Mouse (Mus musculus) G1E-ER4 (cell line): ENCODE data around the gene Coro1c. TPM values are rescaled to one million over a fixed set of nuclear protein-coding genes. Genes with fewer than 3 reads are reported as not detected.

Source experiments
- GATA1 ChIP-seq: IDR thresholded peaks from one replicate; pipeline ENCODE4 v1.8.0; 2012; ENCODE audit warnings: low read length, inconsistent platforms
- polyA plus RNA-seq: library from polyadenylated mRNA; stranded (reverse); fragments of >175 nt; gene quantifications from 2 replicates; pipeline ENCODE4 v1.2.3, GENCODE M21; 2012

Coro1c gene
- 72.9 and 83.3 TPM in 2 replicates for polyA plus RNA-seq

DNA sequence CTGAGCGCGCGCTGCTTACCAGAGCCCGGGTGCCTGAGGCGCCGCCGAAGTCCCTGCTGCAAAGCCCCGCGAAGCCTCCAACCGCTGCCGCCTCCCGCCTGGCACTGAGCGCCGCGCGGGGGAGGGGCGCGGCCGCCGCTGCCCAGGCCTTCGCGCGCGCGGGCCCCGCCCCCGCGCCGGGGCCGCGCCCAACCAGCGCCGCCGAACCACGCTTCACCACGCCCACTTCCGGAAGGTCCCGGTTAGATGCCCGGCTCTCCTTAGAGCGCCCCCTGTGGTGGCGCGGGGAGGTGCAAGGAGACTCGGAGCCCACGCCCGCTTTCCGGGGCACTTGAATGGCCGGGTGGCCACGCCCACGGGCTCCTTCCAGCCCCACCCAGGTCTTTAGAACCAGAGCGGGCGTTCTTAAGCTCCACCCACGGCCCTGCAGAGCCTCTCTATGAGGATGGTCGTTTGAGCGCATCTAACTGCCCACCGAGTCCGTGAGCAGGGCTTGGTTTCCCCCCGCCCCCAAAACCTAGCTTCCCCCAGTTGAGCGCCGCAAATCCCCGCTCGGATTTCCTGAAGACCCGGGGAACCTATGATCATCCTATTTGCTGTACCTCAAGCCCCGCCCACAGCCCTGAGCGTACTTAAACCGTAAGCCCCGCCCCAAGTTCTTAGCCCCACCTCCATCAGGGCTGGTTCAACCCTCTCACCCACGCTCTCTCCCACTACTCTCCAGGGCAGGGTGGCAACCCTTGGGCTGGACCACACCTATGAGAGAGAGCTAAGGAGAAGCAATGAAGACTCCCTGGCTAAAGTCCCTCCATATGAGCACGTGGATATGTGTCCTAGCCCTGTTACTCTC is at the start of gene Coro1c:
Gene Coro1c (minus strand): TSS at position 167 of the 850 bp plus-strand sequence.
- no peak for TF ChIP-seq GATA1

DNA sequence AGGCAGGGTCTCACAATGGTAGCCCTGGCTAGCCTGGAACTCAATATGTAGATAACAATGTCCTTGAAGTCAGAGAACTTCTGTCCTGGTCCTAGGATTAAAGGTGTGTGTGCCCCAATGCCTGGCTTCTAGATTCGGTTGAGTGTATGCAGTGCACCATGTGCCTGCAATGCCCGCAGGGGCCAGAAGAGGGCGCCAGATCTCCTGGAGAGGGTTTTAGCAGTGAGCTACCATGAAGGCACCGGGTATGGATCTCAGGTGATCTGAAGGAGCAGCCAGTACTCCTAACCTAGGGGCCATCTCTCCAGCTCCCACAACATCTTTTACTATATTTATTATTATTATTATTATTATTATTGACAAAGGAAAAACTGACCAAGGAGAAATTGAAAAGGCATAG is 48.0 kb upstream of the Coro1c start:
- TF ChIP-seq GATA1, result no peak

DNA sequence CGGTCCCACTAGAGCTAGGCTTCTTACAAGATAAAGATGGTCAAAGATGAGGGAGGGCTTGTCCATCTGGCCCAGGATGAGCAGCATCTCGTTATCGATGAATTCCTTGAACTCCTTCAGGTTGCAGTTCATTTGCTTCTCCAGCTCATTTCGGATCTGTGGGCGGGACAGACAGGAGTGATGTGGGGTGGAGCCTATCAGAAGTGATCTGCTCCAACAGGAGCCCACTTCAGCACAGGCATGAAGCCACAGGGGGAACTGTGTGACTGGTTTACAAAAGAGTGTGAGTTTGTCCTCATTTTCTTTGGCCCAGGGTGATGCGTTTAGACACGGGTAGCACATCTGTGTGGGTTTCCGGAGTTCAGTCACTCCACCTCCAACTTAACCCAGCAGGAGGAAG is 47.1 kb upstream of the Coro1c start:
- no peak for TF ChIP-seq GATA1

DNA sequence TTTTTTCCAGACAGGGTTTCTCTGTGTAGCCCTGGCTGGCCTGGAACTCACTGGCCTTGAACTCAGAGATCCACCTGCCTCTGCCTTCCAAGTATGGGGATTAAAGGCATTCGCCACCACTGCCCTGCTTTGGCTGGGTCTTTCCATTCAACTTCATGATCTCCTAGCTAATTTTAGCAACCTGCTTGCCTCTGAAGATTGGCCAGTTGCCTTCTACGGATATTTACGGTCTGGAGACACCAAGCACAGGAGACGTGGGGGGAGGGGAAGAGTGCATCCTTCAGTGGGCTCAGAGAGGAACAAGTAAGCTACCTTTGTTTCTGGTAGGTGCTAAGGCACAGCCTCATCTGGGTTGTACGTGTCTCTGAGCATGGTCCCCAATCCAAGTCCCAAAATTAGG is 46.7 kb upstream of the Coro1c start:
- no peak for TF ChIP-seq GATA1

DNA sequence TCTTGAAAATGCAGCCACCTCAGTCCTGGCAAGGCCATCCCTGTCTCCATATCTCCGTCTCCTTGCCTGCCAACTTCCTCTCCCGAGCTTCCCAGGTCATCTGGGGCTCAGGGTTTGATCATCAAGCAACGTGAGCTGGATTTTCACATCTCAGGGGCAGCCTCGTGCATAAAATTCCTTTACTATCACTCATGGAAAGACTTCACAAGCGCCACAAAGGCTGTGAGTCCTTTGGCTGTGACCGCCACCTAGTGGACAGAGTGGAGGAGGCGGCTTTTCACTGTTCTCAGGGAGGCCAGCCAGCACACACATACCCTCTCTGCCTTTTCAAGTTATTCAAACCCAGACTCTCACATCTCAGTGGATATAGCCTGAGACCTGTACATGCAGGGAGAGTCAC is 45.9 kb upstream of the Coro1c start:
- no peak for TF ChIP-seq GATA1

DNA sequence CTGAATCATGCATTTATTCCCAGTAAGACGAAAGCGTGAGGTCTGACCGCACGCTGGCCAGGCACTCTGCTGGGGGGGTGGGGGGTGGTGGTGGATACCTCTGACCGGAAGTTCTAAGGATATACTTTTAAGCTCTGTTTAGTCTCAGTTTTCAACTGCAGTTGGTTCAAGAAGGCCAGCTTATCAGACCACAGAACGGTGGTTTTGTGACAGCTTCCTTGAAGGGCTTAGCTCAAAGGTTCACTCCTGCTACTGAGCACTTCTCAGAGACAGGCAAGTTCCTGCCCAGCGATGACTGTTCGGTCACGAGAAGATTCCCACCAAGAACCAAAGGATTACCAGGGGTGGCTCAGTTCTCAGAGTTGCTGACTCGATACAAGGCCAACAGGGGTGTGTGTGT is 44.0 kb upstream of the Coro1c start:
- no peak for TF ChIP-seq GATA1

DNA sequence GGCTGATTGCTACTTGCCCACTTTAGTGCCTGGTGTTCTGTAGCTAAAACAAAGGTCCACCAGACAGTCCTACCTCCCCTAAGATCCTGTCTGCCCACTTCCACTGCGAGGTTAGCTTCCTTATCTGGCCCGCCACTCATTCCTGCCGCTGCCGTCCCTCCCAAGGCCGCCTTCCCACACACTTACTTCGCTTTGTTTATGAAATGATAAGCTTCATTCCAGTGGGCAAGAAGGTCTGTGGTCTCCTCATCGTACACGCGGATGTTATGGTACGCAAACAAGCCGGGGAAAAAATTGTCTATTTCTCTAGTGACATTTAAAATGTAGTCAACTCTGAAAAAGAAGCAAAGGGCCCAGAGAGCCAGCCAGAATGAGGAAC is 43.1 kb upstream of the Coro1c start:
- TF ChIP-seq GATA1, result peak; percentile 21

DNA sequence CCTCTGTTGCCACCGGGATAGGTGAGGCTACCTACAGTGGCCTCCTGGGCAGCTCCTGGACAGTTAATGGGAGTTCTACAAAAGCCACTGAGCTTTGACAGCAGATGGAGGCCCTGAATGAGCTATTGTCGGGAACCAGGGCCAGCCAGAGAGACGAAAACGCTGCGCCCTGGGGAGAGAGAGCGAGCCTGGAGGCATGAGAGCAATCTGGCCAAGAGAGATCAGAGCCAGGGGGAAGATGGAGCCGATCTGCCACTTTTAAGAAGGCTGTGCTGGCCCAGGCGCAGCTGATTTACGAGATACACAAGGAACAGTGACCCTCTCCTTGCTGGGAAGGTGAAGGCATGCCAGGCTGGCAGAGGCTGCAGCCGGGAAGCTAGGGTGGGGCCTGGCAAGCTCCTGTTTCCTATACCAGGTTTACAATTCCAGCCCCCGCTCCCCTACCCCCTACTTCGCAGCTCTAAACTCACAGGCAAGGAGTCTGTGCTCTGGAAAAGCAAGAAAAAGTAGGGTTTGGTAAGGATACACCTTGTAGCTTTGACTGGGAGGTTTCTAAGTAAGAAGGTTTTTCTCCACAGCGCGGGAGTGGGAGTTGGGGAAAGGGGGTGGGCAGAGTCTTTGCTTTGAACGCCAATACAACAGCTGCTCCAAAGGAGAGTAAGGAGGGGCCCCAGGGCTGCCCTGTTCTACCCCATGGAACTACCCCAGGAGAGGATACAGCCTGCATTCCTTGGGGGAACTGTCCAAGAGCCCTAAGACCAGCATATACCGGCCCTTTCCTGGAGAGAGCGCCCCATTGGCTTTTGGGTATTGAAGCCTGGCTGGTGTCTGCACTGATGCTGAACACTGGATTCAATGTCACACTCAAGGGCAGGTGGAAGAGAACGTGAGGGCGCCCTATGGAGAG is 42.5 kb upstream of the Coro1c start:
- no peak for TF ChIP-seq GATA1

DNA sequence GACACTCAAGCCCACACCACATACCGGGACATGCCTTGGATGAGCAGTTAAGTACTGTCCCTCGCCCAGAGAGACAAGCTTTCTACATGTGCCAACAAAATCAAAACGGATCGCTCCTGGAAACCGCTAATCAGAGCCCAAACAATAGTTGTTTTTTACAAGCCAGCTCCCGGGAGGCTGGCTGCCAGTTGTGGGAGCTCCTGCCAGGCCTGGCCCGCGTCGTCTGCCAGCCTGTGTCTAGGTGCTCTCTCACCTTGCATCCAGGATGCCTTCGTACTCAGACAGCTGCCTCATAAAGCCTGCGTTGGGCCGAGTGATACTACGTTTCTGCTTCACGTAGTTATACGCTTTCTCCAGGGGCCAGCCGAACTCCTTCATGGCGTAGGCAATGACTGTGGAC is 41.6 kb upstream of the Coro1c start:
- no peak for TF ChIP-seq GATA1

DNA sequence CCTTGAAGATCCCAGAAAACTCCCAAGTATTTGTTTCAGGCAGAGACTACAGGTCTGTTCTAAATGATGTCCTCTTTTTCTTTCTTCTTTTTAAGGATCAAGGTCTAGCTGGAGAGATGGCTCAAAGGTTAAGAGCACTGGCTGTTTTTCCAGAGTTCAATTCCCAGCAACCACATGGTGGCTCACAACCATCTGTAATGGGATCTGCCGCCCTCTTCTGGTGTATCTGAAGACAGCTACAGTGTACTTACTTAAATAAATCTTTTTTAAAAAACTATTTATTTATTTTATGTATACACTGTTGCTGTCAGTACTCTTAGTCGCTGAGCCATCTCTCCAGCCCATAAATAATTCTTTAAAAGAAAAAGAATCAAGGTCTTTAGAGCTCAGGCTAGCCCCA is 38.7 kb upstream of the Coro1c start:
- TF ChIP-seq GATA1, result no peak

DNA sequence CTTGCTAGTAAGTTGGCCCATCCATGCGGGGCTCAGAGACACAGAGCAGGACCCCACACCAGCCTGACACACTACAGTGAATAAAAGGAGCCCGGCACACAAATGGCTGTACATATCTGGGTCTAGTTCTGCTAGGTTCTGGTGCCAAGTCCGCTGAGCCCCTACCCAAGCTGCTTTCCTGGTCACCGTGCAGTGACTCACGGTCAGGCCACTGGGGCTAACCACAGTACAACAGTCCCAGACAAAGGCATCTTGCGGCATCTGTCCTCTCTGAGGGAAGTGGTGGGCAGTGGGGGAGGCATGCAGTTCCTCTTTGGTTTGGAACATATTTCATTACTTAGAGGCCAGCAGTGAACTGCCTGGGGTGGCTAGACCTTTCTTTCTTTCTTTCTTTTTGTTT is 36.6 kb upstream of the Coro1c start:
- TF ChIP-seq GATA1, result no peak

DNA sequence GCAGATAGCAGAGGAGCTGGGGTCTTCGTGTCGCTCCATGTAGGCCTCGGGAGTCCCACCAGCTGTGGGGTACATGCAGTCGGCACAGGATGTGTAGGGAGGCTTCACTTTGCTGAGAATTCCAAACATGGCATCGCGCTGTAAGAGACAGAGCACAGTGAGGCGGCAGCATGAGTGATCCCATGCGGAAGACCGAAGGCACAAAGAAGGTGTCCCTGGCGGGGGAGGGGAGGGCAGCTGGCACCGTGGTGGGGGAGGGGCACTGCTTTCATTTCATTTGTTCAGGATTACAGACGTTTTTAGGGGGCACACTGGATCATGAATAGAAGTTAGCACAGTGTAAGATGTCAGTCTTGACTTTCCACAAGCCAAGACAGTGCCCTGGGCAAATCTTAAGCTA is 34.8 kb upstream of the Coro1c start:
- no peak for TF ChIP-seq GATA1

DNA sequence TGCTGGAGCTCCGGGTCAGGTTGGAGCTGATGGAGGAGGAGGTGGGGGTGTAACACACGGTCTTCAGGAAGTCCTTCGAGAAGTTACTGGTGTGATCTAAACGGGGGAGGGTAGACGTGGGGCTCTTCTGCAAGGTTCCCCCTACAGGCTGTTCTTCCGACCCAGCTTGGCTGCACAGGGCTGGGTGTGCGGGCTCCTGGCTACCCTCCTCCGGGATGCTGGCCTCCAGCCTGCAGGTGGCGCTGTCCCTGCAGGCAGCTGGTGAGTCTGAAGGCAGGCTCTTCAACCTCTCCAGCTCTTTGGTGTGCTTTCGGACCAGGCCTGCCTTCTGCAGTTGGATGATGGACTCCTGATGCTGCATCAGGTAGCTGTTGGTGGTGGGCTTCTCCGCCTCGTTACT is 34.0 kb upstream of the Coro1c start:
- TF ChIP-seq GATA1, result no peak

DNA sequence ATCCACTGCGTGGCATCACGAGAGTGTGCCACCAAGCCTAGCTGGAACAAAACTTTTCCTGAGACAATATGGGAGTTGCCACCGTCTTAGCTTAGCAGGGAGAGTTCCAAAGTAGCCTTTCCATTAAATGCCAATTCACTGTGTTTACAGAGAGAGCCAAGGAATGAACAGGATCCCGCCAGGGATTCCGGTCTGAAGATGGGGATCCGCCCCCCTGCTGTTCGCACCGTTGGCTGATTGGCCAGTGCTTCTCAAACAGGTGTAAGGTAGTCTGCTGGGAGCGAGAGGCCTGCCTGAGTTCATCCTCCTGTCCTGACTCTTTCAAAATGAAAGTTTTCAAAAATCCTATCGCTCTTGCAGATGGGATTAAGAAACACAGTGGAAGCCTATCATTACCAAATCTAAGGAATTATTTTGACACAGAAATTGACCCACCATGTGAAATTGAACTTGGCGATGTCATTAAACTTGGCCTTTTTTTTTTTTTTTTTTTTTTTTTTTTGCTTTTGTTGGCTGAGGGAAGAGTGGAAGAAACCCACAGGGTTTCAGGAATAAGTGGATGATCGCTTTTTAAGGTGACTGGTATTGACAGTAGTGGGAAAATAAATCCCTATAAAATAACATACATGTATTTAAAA is 30.8 kb upstream of the Coro1c start:
- TF ChIP-seq GATA1, result no peak

DNA sequence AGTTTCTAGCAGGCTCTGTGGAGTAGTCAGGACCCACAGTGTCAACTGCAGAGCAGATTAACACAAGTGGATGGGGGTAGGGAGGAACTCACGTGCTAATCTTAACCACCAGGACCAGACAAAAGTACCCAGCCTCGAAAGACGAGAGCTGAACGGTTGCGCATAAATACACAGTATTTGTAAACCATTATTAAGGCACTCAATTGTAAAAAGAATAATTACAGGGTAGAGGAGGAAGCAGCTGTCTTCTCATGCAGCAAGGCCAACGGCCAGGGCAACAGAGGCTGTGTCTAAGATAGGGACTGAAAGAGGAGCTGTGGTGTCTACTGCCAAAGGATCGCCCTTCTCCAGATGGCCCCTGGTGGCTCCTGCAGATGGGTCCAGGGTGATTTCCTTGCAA is 29.1 kb upstream of the Coro1c start:
- no peak for TF ChIP-seq GATA1

DNA sequence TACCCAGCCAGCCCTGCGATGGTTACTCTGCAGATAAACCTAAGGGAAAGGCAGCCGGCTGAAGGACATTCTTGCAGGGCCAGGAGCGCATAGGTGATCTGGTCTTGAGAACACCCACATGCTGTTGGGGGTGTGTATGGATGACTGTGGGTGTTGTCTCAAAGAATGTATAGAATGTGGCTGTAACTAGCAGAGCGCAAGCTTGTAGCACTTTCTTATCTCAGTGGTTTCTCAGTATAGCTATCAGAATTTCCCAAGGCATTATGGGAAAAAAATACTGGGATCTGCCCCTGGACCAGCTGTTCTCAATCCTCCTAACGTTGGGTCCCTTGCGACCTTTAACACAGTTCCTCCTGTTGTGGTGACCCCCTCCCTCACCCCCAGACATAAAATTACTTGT is 25.3 kb upstream of the Coro1c start:
- TF ChIP-seq GATA1, result no peak
